Mouse (Mus musculus) layer of hippocampus, adult 9-10 months (tissue): ENCODE data around the gene Tnik.

Source experiments
- DNase-seq: peaks from one replicate; pipeline ENCODE4 v3.0.0; 2022; ENCODE audit warnings: low spot score

Tnik gene

DNA sequence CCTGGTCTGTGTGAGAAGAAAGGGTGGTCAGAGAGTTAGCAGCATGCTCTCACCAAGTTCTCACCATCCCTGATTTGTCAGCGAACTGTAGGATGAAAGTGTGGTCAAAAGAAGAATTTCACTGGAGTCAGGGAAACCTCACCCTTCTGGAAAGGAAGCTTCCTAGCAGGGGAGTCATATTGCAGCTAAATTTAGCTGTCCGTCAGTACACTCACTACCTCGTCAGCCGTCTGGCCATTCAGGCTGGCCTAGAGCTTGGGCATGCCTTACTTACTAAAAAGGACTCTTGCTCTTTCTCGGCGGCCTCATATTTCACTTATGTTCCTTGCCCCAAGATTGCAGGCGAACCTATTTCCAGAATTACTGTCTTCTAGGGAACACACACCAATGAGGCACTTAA is 222.7 kb downstream of the Tnik start:
- no peak for DNase-seq

DNA sequence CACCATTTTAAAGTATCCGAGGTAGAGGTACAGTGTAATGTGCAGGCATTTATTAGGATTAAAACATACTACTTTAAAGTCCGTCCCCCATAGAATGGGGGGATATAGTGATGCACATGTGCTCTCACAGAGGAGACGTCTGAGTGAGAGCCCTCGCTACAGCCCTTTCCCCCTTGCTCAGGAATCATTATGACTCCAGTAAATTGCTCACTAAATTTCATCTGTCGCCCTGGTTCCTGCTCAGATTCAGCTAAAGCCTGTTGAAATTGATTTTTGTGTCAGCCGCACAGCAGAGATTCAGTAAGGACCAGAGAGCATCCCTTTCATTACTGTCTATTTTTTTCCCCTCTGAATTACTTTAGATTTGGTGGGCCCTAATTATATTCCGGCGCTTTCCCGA is 224.4 kb downstream of the Tnik start:
- no peak for DNase-seq

DNA sequence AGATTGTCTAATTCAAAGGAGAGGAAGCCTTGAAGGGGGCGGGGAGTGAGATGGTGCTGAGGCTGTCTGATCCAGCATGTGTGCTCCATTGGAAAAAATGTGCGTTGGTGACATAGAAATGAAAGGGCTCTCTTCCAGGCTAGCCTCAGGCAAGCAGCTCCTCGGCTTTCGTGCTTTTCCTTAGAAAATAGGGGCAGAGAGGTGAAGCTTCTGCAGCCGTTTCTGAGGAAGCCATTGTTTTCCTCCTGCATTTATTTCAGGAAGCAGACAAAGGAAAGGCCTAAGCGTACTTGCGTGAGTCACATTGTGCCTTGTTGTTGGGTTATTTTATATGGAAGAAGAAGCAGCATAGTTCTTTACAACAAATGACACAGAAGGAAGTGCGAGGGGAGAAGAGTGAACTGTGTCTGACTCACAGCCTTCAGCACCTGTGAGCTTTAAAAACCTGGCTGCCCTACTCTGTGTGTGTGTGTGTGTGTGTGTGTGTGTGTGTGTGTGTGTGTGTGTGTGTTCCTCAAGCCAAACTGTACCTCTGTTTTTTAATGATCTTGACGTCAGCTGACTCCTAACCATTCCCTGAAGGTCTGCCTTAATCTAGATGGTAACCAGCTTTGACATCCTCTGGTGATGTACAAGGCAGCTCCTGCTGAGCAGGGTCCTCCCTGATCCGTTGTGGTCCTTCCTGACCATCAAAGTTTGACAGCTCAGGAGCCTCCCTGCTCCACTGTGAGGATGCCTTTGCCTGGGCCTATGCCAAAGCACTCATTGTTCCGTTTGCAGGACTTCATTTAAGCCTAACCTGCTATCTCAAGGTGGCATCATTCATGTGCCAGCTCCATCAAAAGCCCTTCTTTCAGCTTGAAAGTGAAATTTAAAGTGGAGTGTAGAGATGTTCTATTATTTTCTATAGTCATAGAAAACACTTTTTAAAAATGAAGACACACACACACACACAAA is 228.3 kb downstream of the Tnik start:
- no peak for DNase-seq

DNA sequence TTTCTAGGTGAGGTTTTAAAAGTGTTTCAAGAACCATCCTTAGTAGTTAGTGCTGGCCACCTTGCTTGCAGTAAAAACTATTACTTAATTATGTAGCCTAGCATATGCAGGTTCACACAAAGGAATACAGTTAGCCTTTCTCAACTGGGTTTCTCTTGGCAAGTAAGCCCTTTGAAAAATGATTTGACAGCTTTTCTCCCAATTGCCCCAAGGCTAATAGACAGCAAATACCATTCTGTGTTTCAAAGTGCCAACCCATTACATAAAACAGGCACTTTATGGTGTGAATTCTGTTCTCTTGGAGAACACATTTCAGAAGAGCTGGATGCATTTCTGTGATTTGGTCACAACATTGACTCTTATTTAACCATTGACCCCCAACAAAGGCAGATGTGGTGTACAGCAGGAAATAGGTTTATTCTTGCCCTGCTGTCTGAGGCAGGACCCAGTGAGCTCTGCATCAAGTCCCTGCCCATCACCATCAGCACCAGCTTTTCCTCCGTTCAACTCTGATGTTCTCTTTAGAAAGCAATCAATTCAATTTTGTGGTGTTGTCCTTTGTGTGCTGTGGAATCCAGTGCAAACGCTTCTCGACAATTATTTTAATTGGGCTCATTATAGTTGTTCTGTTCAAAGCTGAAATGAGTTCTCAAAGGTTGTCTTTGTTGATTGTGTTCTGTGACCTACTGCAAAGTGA is 233.9 kb downstream of the Tnik start:
- no peak for DNase-seq

DNA sequence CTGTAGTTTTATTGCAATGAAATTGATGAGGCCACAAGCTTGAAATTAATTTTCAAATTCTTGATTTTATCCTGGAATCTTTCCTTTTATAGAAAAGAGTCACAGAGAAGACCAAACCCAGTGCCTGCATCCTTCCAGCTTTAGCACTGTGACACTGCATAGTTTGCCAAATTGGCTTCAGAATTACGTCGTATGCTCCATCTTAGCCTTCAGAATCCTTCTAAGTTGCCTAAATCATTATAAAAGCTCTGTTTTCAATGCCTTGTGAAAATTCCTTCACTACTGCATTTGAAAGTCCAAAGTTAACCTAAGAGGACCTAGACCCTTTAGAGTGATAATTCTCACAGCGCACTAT is 234.5 kb downstream of the Tnik start:
- no peak for DNase-seq

DNA sequence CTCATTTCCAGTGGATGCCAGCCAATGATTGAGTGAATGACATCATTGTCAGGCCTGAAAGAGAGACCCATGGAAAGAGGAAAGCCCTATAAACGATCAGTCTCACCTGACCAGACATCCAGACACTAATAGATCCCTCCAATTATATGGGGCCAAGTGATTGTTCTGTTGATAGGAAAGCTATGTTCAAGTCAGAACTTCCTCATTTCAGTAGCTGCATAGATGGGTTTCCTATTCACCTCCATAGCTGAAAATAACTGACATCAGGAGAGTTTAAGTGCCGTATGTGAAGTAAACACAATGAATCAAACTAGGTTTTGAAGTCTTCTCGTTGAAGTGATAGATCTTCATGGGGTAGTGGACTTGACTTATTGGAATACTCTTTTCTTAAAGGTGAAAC is 239.7 kb downstream of the Tnik start:
- no peak for DNase-seq

DNA sequence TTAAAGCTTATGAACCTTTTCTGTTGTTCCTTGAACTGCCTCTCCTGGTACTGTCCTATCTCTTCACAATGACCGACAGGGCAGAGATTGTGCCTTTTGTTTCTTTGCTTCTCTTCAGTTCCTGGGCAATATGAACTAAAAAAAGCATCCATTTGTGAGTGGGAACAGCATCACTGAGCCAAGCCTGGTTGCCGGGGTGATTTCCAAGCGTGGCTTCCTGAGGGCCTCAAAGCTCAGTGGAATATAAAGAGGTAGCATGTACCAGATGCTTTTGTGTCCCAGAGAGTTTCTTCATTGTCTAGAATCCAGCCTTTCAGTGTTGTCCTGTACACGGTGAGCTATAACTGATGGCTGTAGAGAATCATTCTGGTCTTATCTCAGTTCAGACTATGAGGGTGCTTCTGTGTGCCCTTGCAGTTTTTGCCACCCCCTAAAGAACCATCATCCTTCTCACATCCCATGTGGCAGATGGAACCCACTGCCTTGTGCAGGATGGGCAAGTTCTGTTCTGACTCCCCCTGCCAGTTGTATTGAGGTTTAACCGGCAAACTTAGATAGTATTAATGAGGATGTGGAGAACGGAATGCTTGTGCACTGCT is 246.4 kb downstream of the Tnik start:
- no peak for DNase-seq

DNA sequence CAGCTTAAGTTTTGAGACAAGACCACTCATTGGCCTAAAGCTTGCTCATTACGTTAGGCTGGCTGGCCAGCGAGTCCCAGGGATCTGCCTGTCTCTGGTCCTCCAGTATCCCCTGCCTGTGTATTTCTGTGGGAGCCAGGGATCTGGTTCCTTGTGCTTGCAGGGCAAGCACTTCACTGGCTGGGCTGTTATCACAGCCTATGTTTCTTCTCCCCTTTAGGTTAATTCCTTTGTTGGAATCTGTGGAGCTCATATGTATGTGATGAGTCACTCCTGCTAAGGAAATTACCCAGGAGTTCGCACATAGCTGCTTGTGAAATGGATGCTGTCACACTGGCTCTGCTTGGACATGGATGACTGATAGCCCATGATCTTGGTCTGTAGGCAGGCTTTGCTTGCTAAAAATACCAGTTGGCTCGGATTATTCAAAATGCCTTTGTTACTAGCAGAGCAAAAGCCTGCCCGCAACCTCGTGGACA is 260.0 kb downstream of the Tnik start:
- DNase-seq, result no peak

DNA sequence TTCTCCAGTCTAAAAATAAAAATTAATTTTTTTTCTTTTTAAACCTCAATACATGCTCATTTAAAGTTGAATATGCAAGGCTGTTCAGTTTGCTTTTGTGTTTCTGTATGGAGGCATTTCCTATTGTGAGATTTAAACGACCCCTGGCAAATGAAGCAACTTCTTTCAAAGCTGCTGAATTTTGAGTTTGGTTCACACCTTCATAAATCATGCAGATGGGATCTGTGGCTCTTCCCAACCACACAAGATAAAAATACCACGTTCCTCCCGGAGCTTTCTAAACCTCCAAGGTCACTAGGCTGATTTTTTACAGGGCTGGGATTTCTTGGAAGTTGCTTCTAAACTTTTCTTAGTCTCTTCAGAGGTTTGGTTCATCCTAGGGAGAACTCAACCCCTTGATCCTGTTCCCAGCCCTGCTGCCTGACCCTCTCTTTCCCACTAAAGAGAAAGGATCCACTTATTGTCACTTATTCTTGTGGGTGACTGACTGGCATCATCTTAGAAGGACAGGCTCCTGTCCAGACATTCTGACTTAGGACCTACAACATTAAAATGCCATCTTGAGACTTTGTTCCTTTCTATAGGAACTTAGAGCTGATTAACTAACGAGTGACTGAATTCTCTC is 260.6 kb downstream of the Tnik start:
- no peak for DNase-seq

DNA sequence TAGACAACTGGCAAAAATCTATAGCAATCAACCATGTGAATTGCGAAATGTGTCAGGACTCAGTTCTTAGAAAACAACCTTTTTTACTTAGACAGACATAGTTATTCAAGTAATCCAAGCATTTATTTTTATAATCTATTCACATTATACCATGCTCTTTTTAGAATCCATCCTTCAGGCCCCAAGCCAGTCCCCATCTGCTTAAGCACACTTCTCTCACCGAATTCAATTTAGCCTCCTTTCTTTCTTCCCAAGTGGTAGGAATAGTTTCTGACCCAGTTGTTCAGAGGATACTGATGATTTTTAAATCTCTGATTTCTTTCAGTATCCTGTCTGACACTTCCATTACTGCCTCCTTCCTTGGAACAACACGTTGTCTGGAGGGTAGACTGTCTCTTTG is 261.5 kb downstream of the Tnik start:
- DNase-seq, result no peak

DNA sequence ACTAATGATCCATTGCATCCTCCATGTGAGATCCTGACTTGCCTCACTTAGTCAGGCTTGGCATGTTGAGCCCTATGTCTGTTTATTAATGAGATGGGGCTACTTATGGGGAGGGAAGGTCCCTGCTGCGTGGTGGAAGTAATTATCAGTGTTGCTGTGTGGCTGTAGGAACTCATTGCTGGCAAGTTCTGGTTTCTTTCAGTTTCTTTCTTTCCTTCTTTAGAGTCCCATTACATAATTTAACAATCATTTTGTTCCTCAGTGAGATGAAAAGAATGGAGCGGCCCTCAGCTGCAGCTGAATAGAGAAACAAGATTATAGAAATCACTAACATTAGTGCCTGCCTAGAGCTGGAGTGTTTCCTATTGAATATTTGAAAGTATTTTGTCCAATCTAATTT is 263.7 kb downstream of the Tnik start:
- no peak for DNase-seq

DNA sequence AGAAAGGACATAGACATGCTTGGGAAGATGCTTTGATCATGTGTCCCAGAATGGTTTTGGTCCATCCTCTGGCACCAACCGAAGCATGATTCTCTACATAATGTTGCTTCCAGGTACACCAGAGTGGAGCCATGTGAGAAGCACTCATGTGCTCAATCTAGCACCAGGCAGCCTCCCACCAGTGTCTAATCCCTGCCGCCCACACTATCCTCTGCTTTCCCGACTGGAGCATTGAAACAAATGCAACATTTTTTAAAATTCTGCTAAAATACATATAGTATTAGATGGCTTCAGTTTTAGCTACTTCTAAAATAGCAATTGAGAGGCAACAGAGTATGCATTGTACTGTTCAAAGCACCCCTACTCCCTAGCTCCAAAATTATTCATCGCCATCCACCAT is 264.2 kb downstream of the Tnik start:
- DNase-seq, result no peak

DNA sequence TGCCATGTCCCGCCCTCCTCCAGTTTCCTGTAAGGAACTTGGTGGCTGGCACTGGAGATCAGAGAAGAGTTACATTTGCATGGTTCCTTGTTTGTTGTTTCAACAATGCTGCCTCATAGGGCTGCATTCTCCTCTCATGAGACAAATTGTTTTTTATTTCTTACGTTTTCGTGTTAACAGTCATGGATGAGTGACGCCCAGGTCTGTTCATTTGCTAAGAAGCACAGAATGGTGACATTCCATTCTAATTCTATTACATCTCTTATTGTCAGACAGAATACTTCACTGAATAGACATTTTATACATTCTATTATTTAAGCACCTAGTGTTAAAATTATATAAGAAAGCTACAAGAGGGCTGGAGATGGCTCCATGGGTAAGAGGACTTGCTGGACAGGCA is 266.5 kb downstream of the Tnik start:
- no peak for DNase-seq

DNA sequence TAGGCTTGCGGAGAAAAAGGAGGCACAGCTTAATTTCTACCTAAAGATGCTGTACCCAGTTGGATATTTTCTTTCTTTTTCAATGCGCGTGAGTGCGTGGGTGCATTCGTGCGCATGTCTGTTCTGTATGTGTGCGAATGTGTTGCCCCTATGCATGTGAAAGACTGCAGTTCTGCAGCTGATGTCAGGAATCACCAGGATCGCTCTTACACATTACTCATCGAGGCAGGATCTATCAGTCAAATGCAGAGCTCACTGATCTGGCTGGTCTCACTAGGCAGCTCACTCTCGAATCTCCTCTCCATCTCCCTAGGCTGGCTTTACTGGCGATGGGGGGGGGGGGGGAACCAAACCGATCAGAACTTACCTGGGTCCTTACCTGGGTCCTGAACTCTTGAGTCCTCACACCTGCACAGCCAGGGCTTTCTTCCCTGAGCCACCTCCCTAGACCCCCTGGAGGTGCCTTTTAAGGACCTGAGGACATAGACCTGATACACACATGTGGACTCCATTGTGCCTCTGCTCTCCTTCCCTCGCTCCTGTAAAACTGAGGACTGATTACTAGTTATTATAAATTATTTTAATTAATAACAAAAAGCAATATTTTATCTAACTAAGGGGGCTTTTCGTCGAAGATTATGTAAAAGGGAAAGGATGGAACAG is 268.4 kb downstream of the Tnik start:
- DNase-seq, result no peak

DNA sequence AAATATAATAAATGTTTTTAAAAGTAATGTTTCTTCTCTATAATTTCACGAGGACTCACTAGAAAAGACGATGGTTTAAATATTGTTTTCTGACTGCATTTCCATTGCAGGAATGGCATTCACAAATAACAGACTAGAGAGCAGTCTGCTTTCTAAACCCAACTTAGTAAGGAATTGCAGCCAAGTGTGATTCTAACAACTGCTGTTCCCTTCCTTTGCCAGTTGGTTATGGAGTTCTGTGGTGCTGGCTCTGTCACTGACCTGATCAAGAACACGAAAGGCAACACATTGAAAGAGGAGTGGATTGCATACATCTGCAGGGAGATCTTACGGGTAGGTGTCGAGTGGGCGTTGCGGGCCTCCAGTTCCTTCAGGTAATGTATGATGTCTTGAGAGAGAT is 269.7 kb downstream of the Tnik start:
- peak; percentile 39 for DNase-seq

DNA sequence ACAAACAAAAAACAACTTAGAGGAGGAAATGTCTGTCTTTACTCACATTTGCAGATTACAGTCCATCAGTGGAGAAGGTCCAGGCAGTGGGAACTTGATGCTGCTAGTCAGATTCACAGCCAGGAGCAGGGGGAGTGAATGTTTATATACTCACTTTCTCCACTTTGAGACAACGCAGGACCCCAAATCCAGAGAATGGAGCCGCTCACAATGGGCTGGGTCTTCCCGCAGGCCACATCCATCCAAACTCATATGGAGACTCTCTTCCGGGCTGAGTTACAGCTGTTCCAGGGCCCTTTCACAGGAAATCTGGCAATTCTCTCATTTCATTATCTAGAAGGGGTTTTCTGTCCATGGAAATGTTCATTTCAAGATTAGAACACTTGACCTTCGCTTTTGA is 277.1 kb downstream of the Tnik start:
- no peak for DNase-seq

DNA sequence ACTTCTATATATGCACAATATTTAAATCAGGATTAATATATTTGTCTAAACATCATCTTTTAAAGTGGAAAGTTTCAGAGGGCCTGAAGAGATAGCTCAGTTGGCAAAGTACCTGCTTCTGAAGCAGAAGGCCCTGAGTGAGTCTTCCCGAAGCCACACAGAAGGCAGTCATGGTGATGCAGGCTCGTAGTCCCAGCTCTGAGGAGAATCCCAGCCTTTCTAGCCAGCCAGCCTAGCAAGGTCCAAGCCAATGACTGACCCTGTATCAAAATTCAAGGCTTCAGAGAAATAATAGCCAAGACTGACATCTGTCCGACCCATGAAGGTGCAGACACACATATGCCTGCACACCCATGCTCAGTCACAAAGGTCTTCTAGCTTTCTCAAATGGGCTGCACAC is 279.9 kb downstream of the Tnik start:
- no peak for DNase-seq

DNA sequence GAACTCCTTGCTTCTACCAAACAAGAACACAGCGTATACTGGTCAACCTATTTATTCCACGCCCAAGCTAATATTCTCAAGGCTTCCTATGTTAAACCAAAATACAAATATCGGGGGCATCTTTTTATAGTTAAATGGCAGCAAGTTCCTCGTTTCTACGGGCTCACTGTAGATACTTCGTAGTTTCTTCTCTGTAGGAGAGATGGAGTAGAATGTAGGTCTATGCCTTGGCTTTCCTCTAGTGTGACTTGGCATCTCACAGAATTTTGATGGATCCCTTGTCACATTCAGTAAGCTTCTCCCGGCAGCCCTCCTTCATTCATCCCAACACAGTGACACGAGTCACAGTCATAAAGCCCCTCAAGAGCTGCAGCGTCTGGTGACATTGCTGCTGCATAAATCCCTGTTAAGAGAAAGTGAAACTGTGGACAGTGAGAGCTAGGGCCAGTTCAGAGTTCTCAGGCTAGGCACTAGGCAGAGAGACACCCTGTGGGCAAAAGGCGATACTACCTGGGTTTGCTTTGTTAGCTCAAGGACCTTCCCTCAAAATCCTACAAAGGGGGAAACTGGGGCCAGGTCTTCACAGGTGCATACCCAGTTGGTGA is 280.5 kb downstream of the Tnik start:
- no peak for DNase-seq

DNA sequence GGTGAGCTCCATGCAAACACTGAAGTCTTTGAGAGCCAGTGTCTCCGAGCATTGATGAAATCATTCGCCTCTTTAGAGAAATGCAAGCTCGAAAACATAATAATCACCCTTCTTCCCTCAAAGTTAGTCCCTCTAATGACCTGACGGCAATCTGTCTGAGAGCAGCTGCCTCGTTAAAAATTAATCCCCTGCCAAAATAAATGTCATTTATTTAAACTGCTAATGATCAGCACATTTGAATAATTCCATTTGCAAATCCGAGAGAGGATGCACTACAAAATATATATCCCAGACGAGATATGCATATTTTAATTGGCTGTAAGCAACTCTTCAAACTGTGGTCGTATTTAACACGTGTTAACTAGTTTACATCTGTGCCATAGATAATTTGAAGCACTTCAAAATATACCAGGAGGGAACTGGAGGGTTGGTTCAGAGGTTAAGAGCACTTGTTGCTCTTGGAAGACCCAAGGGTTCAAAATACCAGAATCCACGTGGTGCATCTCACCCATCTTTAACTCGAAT is 281.4 kb downstream of the Tnik start:
- no peak for DNase-seq

DNA sequence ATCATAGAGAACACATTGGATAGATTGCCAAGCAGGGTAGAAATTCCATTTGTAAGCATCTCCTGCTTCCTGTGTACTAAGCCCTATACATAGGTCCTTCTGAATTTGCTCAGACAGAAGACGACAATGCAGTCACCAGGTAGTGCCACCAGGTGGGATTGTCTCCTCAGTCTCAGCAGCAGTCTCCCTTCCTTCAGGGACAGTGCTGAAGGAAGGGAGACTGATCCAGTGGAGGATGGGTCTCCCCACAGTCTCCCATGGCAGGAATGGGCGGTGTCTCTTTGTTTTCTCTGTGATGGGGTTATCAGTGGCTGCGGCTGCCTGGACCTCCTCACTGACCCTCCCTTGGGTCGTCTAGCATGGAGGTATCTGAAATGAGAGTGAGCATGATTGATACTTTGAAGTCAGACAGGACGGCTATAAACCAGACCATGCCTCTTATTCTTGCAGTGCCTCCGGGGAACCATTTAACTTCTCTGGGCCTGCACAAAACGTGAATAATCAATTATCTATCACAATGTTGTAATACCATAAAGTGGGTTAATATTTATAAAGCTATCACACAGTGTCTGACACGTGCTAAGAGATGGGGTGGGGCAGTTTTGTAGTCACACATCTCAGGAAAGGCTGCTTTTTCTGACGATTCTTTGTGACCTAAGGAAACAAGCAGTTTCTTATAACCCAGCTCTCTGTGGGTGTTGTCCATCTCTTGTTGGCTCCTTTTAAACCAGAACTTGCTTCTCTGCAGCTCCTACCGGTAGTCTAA is 285.1 kb downstream of the Tnik start:
- DNase-seq, result no peak

DNA sequence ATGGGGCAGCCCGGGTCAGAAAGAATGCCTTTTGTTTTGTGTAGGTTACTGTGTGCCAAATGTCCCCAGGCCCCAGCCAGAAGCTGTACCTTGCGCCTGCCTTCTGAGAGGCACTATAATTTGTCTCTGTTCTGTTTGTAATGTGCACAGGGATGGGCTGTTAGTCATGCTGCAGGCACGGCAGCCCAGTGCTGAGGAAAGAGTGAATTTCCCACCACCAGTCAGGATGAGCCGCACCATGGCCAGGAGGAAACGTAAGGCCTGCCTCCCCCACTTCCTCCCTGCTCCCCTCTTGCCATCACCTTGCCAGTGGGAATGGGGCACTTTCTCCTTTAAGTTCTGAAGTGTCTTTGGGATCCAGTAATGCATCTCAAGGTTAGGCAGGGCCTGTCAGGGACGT is 286.4 kb downstream of the Tnik start:
- DNase-seq, result no peak
